Mouse (Mus musculus) CH12.LX (cell line): Measurements from ENCODE around the gene Higd1c. TPM values are rescaled to one million over a fixed set of nuclear protein-coding genes. Genes with fewer than 3 reads are reported as not detected.

Experiments used
- DNase-seq: peaks from one replicate; pipeline ENCODE4 v3.0.0-alpha.2; 2013; ENCODE audit errors: extremely low read depth
- H3K27ac ChIP-seq: 2 replicates; pipeline ENCODE4 v1.5.1; 2012; ENCODE audit warnings: low read depth, mild to moderate bottlenecking, control low read depth, moderate library complexity; ENCODE audit not compliant: insufficient read depth
- H3K27me3 ChIP-seq: replicated peaks from 2 replicates; pipeline ENCODE3; 2012; ENCODE audit warnings: inconsistent platforms
- H3K36me3 ChIP-seq, 2 experiments: replicated peaks in 1 of 2; 2 replicates each; pipeline versions ENCODE3 to v1.6.1; 2012; ENCODE audit warnings: inconsistent platforms in 1 of 2, low read length in 1 of 2, mild to moderate bottlenecking in 1 of 2, mixed read lengths in 1 of 2, moderate library complexity in 1 of 2; ENCODE audit not compliant: control insufficient read depth in 1 of 2, insufficient read depth in 1 of 2
- H3K4me1 ChIP-seq, 2 experiments: 2 replicates each; pipeline ENCODE4 v1.6.1; 2012; ENCODE audit warnings: inconsistent platforms in 1 of 2, moderate library complexity in 1 of 2; ENCODE audit not compliant: insufficient read depth in 2 of 2, control insufficient read depth in 1 of 2
- H3K4me2 ChIP-seq: 2 replicates; pipeline ENCODE4 v1.6.1; 2012; ENCODE audit warnings: low read depth, mild to moderate bottlenecking, control low read depth; ENCODE audit not compliant: poor library complexity, insufficient read depth, severe bottlenecking
- H3K4me3 ChIP-seq, 3 experiments: fragments of 150-350 bp in 1 of 3; sonication (generic) in 1 of 3; replicated peaks in 1 of 3; 2 replicates each; pipeline versions ENCODE3 to v1.5.1; 2011 to 2012; ENCODE audit warnings: low read depth in 2 of 3, low read length in 2 of 3, mild to moderate bottlenecking in 2 of 3, moderate library complexity in 2 of 3, control low read depth in 1 of 3, improper control_type of control experiment in 1 of 3, inconsistent platforms in 1 of 3, mixed read lengths in 1 of 3; ENCODE audit not compliant: poor library complexity in 1 of 3
- H3K79me2 ChIP-seq: replicated peaks from 2 replicates; pipeline ENCODE4 v1.6.1; 2012; ENCODE audit warnings: mild to moderate bottlenecking, moderate library complexity; ENCODE audit not compliant: control insufficient read depth, poor library complexity, insufficient read depth, severe bottlenecking; ENCODE audit errors: extremely low read depth
- H3K9ac ChIP-seq: 2 replicates; pipeline ENCODE4 v1.6.1; 2012; ENCODE audit warnings: low read depth, mild to moderate bottlenecking, control low read depth, moderate library complexity; ENCODE audit not compliant: insufficient read depth
- H3K9me3 ChIP-seq: replicated peaks from 2 replicates; pipeline ENCODE3; 2012; ENCODE audit warnings: low read length, inconsistent platforms, mixed read lengths
- BHLHE40 ChIP-seq: IDR thresholded peaks from 2 replicates; pipeline ENCODE4 v1.6.1; 2011; ENCODE audit warnings: mild to moderate bottlenecking, low read depth, low read length, improper control_type of control experiment
- CHD2 ChIP-seq: IDR thresholded peaks from 2 replicates; pipeline ENCODE4 v1.6.1; 2011; ENCODE audit warnings: low read length, improper control_type of control experiment
- CTCF ChIP-seq, 2 experiments: IDR thresholded peaks in 1 of 2; conservative IDR thresholded peaks in 1 of 2; 2 replicates each; pipeline ENCODE4 v1.5.1; 2011 to 2012; ENCODE audit warnings: low read depth in 2 of 2, low read length in 2 of 2, improper control_type of control experiment in 1 of 2, inconsistent platforms in 1 of 2, mild to moderate bottlenecking in 1 of 2, moderate library complexity in 1 of 2
- ELF1 ChIP-seq: IDR thresholded peaks from 2 replicates; pipeline ENCODE4 v1.6.1; 2014; ENCODE audit warnings: low read depth, mild to moderate bottlenecking, inconsistent platforms, low read length, improper control_type of control experiment
- EP300 ChIP-seq: IDR thresholded peaks from 2 replicates; pipeline ENCODE4 v1.6.1; 2011; ENCODE audit warnings: low read length, improper control_type of control experiment
- ETS1 ChIP-seq: conservative IDR thresholded peaks from 2 replicates; pipeline ENCODE4 v1.6.1; 2012; ENCODE audit warnings: low read depth, mild to moderate bottlenecking, inconsistent platforms, low read length, improper control_type of control experiment, moderate library complexity
- GABPA ChIP-seq: IDR thresholded peaks from 2 replicates; pipeline ENCODE4 v1.6.1; 2012; ENCODE audit warnings: low read depth, low read length, improper control_type of control experiment, inconsistent platforms; ENCODE audit not compliant: insufficient replicate concordance
- JUN ChIP-seq: IDR thresholded peaks from 2 replicates; pipeline ENCODE4 v1.6.1; 2011; ENCODE audit warnings: low read depth, mild to moderate bottlenecking, low read length, improper control_type of control experiment, moderate library complexity; ENCODE audit not compliant: insufficient read depth
- KAT2A ChIP-seq: IDR thresholded peaks from 2 replicates; pipeline ENCODE4 v1.6.1; 2012; ENCODE audit warnings: low read length, improper control_type of control experiment, inconsistent platforms; ENCODE audit not compliant: insufficient replicate concordance
- MAFK ChIP-seq: IDR thresholded peaks from 2 replicates; pipeline ENCODE4 v1.6.1; 2011; ENCODE audit warnings: low read length, improper control_type of control experiment; ENCODE audit not compliant: insufficient replicate concordance
- MEF2A ChIP-seq: IDR thresholded peaks from 2 replicates; pipeline ENCODE4 v1.6.1; 2014; ENCODE audit warnings: low read depth, mild to moderate bottlenecking, inconsistent platforms, low read length, improper control_type of control experiment, borderline replicate concordance
- MYC ChIP-seq: IDR thresholded peaks from 2 replicates; pipeline ENCODE4 v1.6.1; 2011; ENCODE audit warnings: low read depth, mild to moderate bottlenecking, improper control_type of control experiment, low read length
- NELFE ChIP-seq: IDR thresholded peaks from 2 replicates; pipeline ENCODE4 v1.6.1; 2011; ENCODE audit warnings: low read depth, low read length, improper control_type of control experiment
- NRF1 ChIP-seq: IDR thresholded peaks from 2 replicates; pipeline ENCODE4 v1.6.1; 2014; ENCODE audit warnings: low read depth, mild to moderate bottlenecking, inconsistent platforms, low read length, improper control_type of control experiment, moderate library complexity
- PAX5 ChIP-seq: IDR thresholded peaks from 2 replicates; pipeline ENCODE4 v1.6.1; 2012; ENCODE audit warnings: low read length, inconsistent platforms, mixed read lengths
- POLR2A ChIP-seq: IDR thresholded peaks from 2 replicates; pipeline ENCODE4 v1.6.1; 2011; ENCODE audit warnings: low read depth, mild to moderate bottlenecking, improper control_type of control experiment, low read length
- RAD21 ChIP-seq: IDR thresholded peaks from 2 replicates; pipeline ENCODE4 v1.6.1; 2011; ENCODE audit warnings: low read depth, mild to moderate bottlenecking, low read length, improper control_type of control experiment, moderate library complexity
- RCOR1 ChIP-seq: conservative IDR thresholded peaks from 2 replicates; pipeline ENCODE4 v1.6.1; 2012; ENCODE audit warnings: low read depth, mild to moderate bottlenecking, inconsistent platforms, low read length, improper control_type of control experiment
- TBP ChIP-seq: conservative IDR thresholded peaks from 2 replicates; pipeline ENCODE4 v1.6.1; 2011; ENCODE audit warnings: low read depth, low read length, improper control_type of control experiment
- USF1 ChIP-seq: IDR thresholded peaks from 2 replicates; pipeline ENCODE4 v1.6.1; 2014; ENCODE audit warnings: low read depth, mild to moderate bottlenecking, inconsistent platforms, low read length, improper control_type of control experiment
- ZKSCAN1 ChIP-seq: IDR thresholded peaks from 2 replicates; pipeline ENCODE4 v1.6.1; 2012; ENCODE audit warnings: low read depth, inconsistent platforms, low read length, improper control_type of control experiment, borderline replicate concordance
- ZMIZ1 ChIP-seq: IDR thresholded peaks from 2 replicates; pipeline ENCODE4 v1.6.1; 2012; ENCODE audit warnings: low read depth, mild to moderate bottlenecking, inconsistent platforms, low read length, improper control_type of control experiment
- ZNF384 ChIP-seq: IDR thresholded peaks from 2 replicates; pipeline ENCODE4 v1.6.1; 2012; ENCODE audit warnings: low read depth, low read length, improper control_type of control experiment, inconsistent platforms
- dilution Hi-C: fragments of 300-500 bp; cut with MboI; formaldehyde crosslinking; loops from 2 replicates; pipeline ENCODE4 v1.14.3; 2020; ENCODE audit warnings: low sequenced_read_pairs; ENCODE audit not compliant: extremely low pct_unique_long_range_greater_than_20kb, extremely low pct_ligation_motif_present
- in situ Hi-C: fragments of 300-500 bp; cut with MboI; formaldehyde crosslinking; loops from 3 replicates; pipeline ENCODE4 v1.14.3; 2019; ENCODE audit warnings: low sequenced_read_pairs, low pct_ligation_motif_present, low pct_unique_long_range_greater_than_20kb, mixed read lengths
- polyA plus RNA-seq: library from polyadenylated mRNA; unstranded; fragments of >175 nt; gene quantifications from 2 replicates; pipeline ENCODE4 v1.2.1, GENCODE M21; 2012; ENCODE audit warnings: low read depth; ENCODE audit not compliant: insufficient read length
- total RNA-seq, 2 experiments: library from RNA; depleted of rRNA; stranded (reverse); fragments of 300-350 nt in 1 of 2; fragments of >200 nt in 1 of 2; gene quantifications; 2 replicates each; pipeline ENCODE4 v1.2.3; 2012 to 2014

Gene Higd1c
- total and polyA plus RNA-seq, 3 experiments = not detected

DNA sequence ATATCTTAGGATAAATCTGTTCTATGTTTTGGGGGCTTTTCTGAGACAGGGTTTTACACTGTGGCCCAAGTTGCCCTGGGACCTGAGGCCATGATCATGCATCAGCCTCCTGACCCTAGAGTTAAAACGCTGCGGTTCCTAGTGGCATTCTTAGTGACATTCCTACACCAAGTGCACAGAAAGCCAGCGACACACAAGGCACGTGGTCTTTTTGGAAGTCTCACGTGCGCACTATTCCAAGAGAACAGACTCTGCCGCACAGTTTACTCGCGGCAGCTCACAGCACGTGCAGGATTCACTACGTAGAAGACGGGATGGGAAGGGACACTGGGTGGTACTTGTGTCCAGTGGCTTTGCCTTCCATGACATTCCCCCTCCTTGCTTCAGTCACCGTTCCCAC lies 50.6 kb downstream of the Higd1c start:
- H3K9ac ChIP-seq = no peak overlapping the region
- TF ChIP-seq TBP (no peak), PAX5 (no peak), USF1 (no peak)
- in situ Hi-C loops (no loop called here), dilution Hi-C loops (no loop called here)
- no peaks in the 10 kb centered on the region for H3K79me2 ChIP-seq
- H3K9me3 ChIP-seq = no peaks in the 10 kb centered on the region
- peaks cover 7 to 41% of the 10 kb centered on the region in 2 experiments for H3K4me1 ChIP-seq
- DNase-seq = no peak
- H3K4me2 ChIP-seq = no peak overlapping the region
- H3K27ac ChIP-seq = no peak overlapping the region
- no peaks in the 10 kb centered on the region for H3K27me3 ChIP-seq
- H3K4me3 ChIP-seq = no peak overlapping the region
- peaks cover under 1 to 29% of the 10 kb centered on the region in 2 experiments for H3K36me3 ChIP-seq

DNA sequence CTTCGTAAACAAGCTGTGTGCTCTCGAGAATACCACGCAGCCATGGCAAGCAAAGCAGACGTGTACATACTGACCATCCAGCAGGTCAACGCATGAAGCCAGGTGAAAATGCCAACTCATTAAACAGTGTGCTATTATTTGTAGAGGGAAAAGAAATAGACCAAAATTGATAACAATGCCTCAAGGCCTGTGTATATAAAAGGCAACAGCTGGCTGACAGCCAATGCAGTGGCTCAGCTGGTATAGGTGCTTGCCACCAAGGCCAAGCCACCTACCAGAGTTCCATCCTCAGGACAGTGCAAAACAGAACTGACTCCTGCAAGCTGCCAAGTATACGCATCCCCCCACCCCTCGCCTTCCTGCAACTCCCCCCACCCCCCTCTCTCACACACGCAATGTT lies 51.3 kb downstream of the Higd1c start:
- in situ Hi-C loops = no loop called here
- no peaks in the 10 kb centered on the region for H3K27me3 ChIP-seq
- TF ChIP-seq ETS1 = no peak
- TF ChIP-seq ZNF384 = no peak
- no peak for TF ChIP-seq NRF1
- no peak for TF ChIP-seq CTCF (conservative IDR thresholded peaks at IDR 0.05 in 1 of 2, IDR thresholded peaks at IDR 0.05 in 1 of 2; ENCODE audit: low read depth in 2 of 2, low read length in 2 of 2)
- no peak for TF ChIP-seq RAD21
- no peak for TF ChIP-seq ZKSCAN1
- no peak for TF ChIP-seq RCOR1
- TF ChIP-seq CHD2 = no peak
- TF ChIP-seq EP300 = no peak
- TF ChIP-seq ZMIZ1 = no peak
- no peak for TF ChIP-seq NELFE
- TF ChIP-seq MEF2A = no peak
- TF ChIP-seq GABPA = no peak
- no peak for TF ChIP-seq KAT2A
- no peak for TF ChIP-seq JUN
- no peak for TF ChIP-seq MAFK
- TF ChIP-seq BHLHE40 = no peak
- TF ChIP-seq POLR2A = no peak
- TF ChIP-seq MYC = no peak
- TF ChIP-seq ELF1 = no peak
- no peaks in the 10 kb centered on the region for H3K79me2 ChIP-seq
- no peak overlapping the region for H3K4me3 ChIP-seq
- no peak overlapping the region for H3K27ac ChIP-seq
- no peaks in the 10 kb centered on the region for H3K9me3 ChIP-seq
- dilution Hi-C loops = no loop called here
- H3K4me2 ChIP-seq = no peak overlapping the region
- no peak for DNase-seq
- peaks cover 0 to 22% of the 10 kb centered on the region in 2 experiments for H3K36me3 ChIP-seq
- no peak overlapping the region for H3K9ac ChIP-seq
- H3K4me1 ChIP-seq = peaks cover 7 to 44% of the 10 kb centered on the region in 2 experiments
